Mouse (Mus musculus) Muller cell, postnatal 12 days (primary cell): Measurements from ENCODE around the gene Smc1a.

Source experiments
- DNase-seq: peaks from one replicate; pipeline ENCODE4 v3.0.0-alpha.2; 2015; ENCODE audit errors: inconsistent ontology term

Gene Smc1a

GRCm38 (mm10) chrX:152016151-152017145 lies at the start of gene Smc1a, which contains the start of gene Ribc1:
TSS of gene Smc1a (plus strand) at chrX:152016428.
TSS of gene Ribc1 (minus strand) at chrX:152016295.
- DNase-seq = peak; percentile 95

GRCm38 (mm10) chrX:151999006-151999710 lies 17.1 kb upstream of the Smc1a start:
- no peak for DNase-seq

- no peak for DNase-seq
Observed at GRCm38 (mm10) chrX:152001182-152001684, 15.0 kb upstream of the Smc1a start.

- peak; percentile 86 for DNase-seq
Observed at GRCm38 (mm10) chrX:152001737-152002710, 14.2 kb upstream of the Smc1a start, which contains the start of gene Hsd17b10. TSS of gene Hsd17b10 (plus strand) at chrX:152001845.

GRCm38 (mm10) chrX:152002865-152003264 lies 13.4 kb upstream of the Smc1a start:
- DNase-seq = no peak

- no peak for DNase-seq
Observed at GRCm38 (mm10) chrX:152007863-152008262, 8.4 kb upstream of the Smc1a start.

- DNase-seq = no peak
Observed at GRCm38 (mm10) chrX:152015752-152016150, 477 bp upstream of the Smc1a start.

GRCm38 (mm10) chrX:152017186-152017585 lies 958 bp downstream of the Smc1a start:
- DNase-seq = peak; percentile 13

- no peak for DNase-seq
Observed at GRCm38 (mm10) chrX:152019294-152019693, 3.1 kb downstream of the Smc1a start.

GRCm38 (mm10) chrX:152039865-152040264 lies 23.6 kb downstream of the Smc1a start:
- DNase-seq = no peak

- no peak for DNase-seq
Observed at GRCm38 (mm10) chrX:152047230-152047629, 31.0 kb downstream of the Smc1a start.

- no peak for DNase-seq
Observed at GRCm38 (mm10) chrX:152052546-152052945, 36.3 kb downstream of the Smc1a start.

- no peak for DNase-seq
Observed at GRCm38 (mm10) chrX:152054094-152054493, 37.9 kb downstream of the Smc1a start.

GRCm38 (mm10) chrX:152065674-152066073 lies 49.4 kb downstream of the Smc1a start:
- no peak for DNase-seq

GRCm38 (mm10) chrX:152067789-152068188 lies 51.6 kb downstream of the Smc1a start:
- DNase-seq = no peak

GRCm38 (mm10) chrX:152089832-152090614 lies 73.8 kb downstream of the Smc1a start:
- peak; percentile 77 for DNase-seq

GRCm38 (mm10) chrX:152097572-152097971 lies 81.3 kb downstream of the Smc1a start:
- DNase-seq = no peak
